Mouse (Mus musculus) limb, embryonic 10.5 days (tissue): ENCODE results near the gene Taf1b. TPM values are rescaled to one million over a fixed set of nuclear protein-coding genes. Genes with fewer than 3 reads are reported as not detected.
"Not testable (repeated sequence)": the region's sequence is repeated elsewhere in the genome, so short reads cannot be mapped to it uniquely, and the experiment has no call there.

ENCODE experiments used
- DNase-seq: peaks from one replicate; pipeline ENCODE4 v3.0.0-alpha.2; 2017; ENCODE audit warnings: low spot score
- H3K27ac ChIP-seq: fragments of 300-500 bp; sonication (generic); 2 replicates; pipeline ENCODE4 v1.5.1; 2016; ENCODE audit warnings: mild to moderate bottlenecking
- H3K27me3 ChIP-seq: fragments of 300-500 bp; sonication (generic); 2 replicates; pipeline ENCODE4 v1.6.1; 2016; ENCODE audit warnings: low read depth, mild to moderate bottlenecking; ENCODE audit not compliant: poor library complexity, severe bottlenecking
- H3K36me3 ChIP-seq: fragments of 300-500 bp; sonication (generic); 2 replicates; pipeline ENCODE4 v1.6.1; 2016; ENCODE audit warnings: mild to moderate bottlenecking, moderate library complexity
- H3K4me1 ChIP-seq: fragments of 300-500 bp; sonication (generic); 2 replicates; pipeline ENCODE4 v1.6.1; 2016
- H3K4me3 ChIP-seq: fragments of 300-500 bp; sonication (generic); 2 replicates; pipeline ENCODE4 v1.5.1; 2016; ENCODE audit warnings: mild to moderate bottlenecking, moderate library complexity
- H3K9me3 ChIP-seq: fragments of 300-500 bp; sonication (generic); replicated peaks from 2 replicates; pipeline ENCODE4 v1.6.1; 2016; ENCODE audit warnings: mild to moderate bottlenecking
- WGBS: fragments of 180-500 bp; shearing (Covaris S2); methylation state at CpG from one replicate; pipeline ENCODE4 v1.1.7; 2016; 5-methylcytosine and 5-hydroxymethylcytosine counted together
- polyA plus RNA-seq: library from polyadenylated mRNA; unstranded; fragments of >200 nt; fragmentation: Nextera tagmentation; extraction: Ambion mirVana; gene quantifications from 2 replicates; pipeline ENCODE4 v1.2.1, GENCODE M21; 2016

Taf1b gene
- polyA plus RNA-seq, result 30.8 and 35.1 TPM in 2 replicates

- H3K27me3 ChIP-seq, result no peaks in the 10 kb centered on the region
- H3K27ac ChIP-seq, result peak within 1 kb of the TSS; percentile 81
- H3K4me3 ChIP-seq, result peak within 1 kb of the TSS; percentile 59
- DNase-seq, result peak; percentile 90
- H3K4me1 ChIP-seq, result 0 out of 2 replicates have a peak, but pooled peaks cover 3% of the 10 kb centered on the region
- no peaks in the 10 kb centered on the region for H3K9me3 ChIP-seq
- peaks cover 2% of the 10 kb centered on the region for H3K36me3 ChIP-seq
- 10% methylated on average over 31 of the region's 31 CpGs for WGBS
Measured at GRCm38 (mm10) chr12:24498150-24498840, at the start of gene Taf1b. Gene Taf1b (plus strand): TSS chr12:24498359.

- H3K27ac ChIP-seq, result no peak overlapping the region
- DNase-seq, result no peak
- 88% methylated on average over 10 of the region's 10 CpGs for WGBS
- H3K36me3 ChIP-seq, result no peaks in the 10 kb centered on the region
- H3K9me3 ChIP-seq, result no peaks in the 10 kb centered on the region
- no peaks in the 10 kb centered on the region for H3K4me1 ChIP-seq
- no peaks in the 10 kb centered on the region for H3K27me3 ChIP-seq
- no peak overlapping the region for H3K4me3 ChIP-seq
Measured at GRCm38 (mm10) chr12:24460406-24460805, 37.8 kb upstream of the Taf1b start.

GRCm38 (mm10) chr12:24462121-24462520 is 36.0 kb upstream of the Taf1b start:
- not testable (repeated sequence) for DNase-seq, H3K4me3 ChIP-seq, H3K27ac ChIP-seq, H3K9me3 ChIP-seq, H3K4me1 ChIP-seq, H3K27me3 ChIP-seq, H3K36me3 ChIP-seq
- WGBS, result 33% methylated on average over 4 of the region's 4 CpGs

- WGBS, result 84% methylated on average over 6 of the region's 6 CpGs
- H3K36me3 ChIP-seq, H3K4me1 ChIP-seq: not testable (repeated sequence)
Measured at GRCm38 (mm10) chr12:24463490-24463889, 34.7 kb upstream of the Taf1b start.

GRCm38 (mm10) chr12:24468966-24469365 is 29.2 kb upstream of the Taf1b start:
- no peaks in the 10 kb centered on the region for H3K36me3 ChIP-seq
- no peaks in the 10 kb centered on the region for H3K9me3 ChIP-seq
- H3K4me3 ChIP-seq, result no peak overlapping the region
- WGBS, result 82% methylated on average over 2 of the region's 2 CpGs
- DNase-seq, result no peak
- no peaks in the 10 kb centered on the region for H3K27me3 ChIP-seq
- no peaks in the 10 kb centered on the region for H3K4me1 ChIP-seq
- H3K27ac ChIP-seq, result no peak overlapping the region

More at GRCm38 (mm10) chr12:24463490-24463889, 34.7 kb upstream of the Taf1b start:
- H3K4me3 ChIP-seq, H3K27me3 ChIP-seq, DNase-seq, H3K27ac ChIP-seq, H3K9me3 ChIP-seq: not testable (repeated sequence)

GRCm38 (mm10) chr12:24470943-24471342 is 27.2 kb upstream of the Taf1b start:
- peak; percentile 58 for DNase-seq
- 20% methylated on average over 4 of the region's 4 CpGs for WGBS
- no peaks in the 10 kb centered on the region for H3K27me3 ChIP-seq
- no peaks in the 10 kb centered on the region for H3K4me1 ChIP-seq
- H3K36me3 ChIP-seq, result no peaks in the 10 kb centered on the region
- no peak overlapping the region for H3K4me3 ChIP-seq
- H3K9me3 ChIP-seq, result no peaks in the 10 kb centered on the region
- H3K27ac ChIP-seq, result no peak overlapping the region

- Histone ChIP-seq H3K36me3 (no peaks in the 10 kb centered on the region), H3K27me3 (no peaks in the 10 kb centered on the region), H3K4me3 (no peak overlapping the region), H3K4me1 (no peaks in the 10 kb centered on the region), H3K9me3 (no peaks in the 10 kb centered on the region), H3K27ac (no peak overlapping the region)
- no peak for DNase-seq
- WGBS, result 85% methylated on average over 3 of the region's 3 CpGs
Measured at GRCm38 (mm10) chr12:24473221-24473620, 24.9 kb upstream of the Taf1b start.

GRCm38 (mm10) chr12:24484930-24485329 is 13.2 kb upstream of the Taf1b start:
- 93% methylated on average over 4 of the region's 4 CpGs for WGBS
- Histone ChIP-seq H3K4me3 (no peak overlapping the region), H3K9me3 (no peaks in the 10 kb centered on the region), H3K27me3 (no peaks in the 10 kb centered on the region), H3K36me3 (no peaks in the 10 kb centered on the region), H3K4me1 (no peaks in the 10 kb centered on the region), H3K27ac (no peak overlapping the region)
- DNase-seq, result no peak

- 92% methylated on average over 1 of the region's 1 CpGs for WGBS
- DNase-seq, result no peak
Measured at GRCm38 (mm10) chr12:24486882-24487281, 11.3 kb upstream of the Taf1b start.

GRCm38 (mm10) chr12:24492507-24492906 is 5.7 kb upstream of the Taf1b start:
- not testable (repeated sequence) for H3K4me1 ChIP-seq, H3K36me3 ChIP-seq, H3K27ac ChIP-seq, DNase-seq, H3K4me3 ChIP-seq, H3K9me3 ChIP-seq, H3K27me3 ChIP-seq
- WGBS, result 91% methylated on average over 3 of the region's 3 CpGs

More at GRCm38 (mm10) chr12:24486882-24487281, 11.3 kb upstream of the Taf1b start:
- Histone ChIP-seq H3K36me3 (no peaks in the 10 kb centered on the region), H3K9me3 (no peaks in the 10 kb centered on the region), H3K27me3 (no peaks in the 10 kb centered on the region), H3K4me1 (no peaks in the 10 kb centered on the region), H3K27ac (no peak overlapping the region), H3K4me3 (no peak overlapping the region)

GRCm38 (mm10) chr12:24493011-24493410 is 5.1 kb upstream of the Taf1b start:
- Histone ChIP-seq H3K36me3 (no peaks in the 10 kb centered on the region), H3K4me1 (no peaks in the 10 kb centered on the region), H3K9me3 (no peaks in the 10 kb centered on the region), H3K4me3 (no peak overlapping the region), H3K27ac (no peak overlapping the region), H3K27me3 (no peaks in the 10 kb centered on the region)
- no peak for DNase-seq
- WGBS, result 73% methylated on average over 9 of the region's 9 CpGs

- Histone ChIP-seq H3K9me3 (no peaks in the 10 kb centered on the region), H3K4me1 (0 out of 2 replicates have a peak, but pooled peaks cover 3% of the 10 kb centered on the region), H3K27ac (no peak overlapping the region), H3K4me3 (peak overlapping the region; percentile 31; the same call in 1 of the 2 replicates), H3K36me3 (no peaks in the 10 kb centered on the region), H3K27me3 (no peaks in the 10 kb centered on the region)
- WGBS, result 63% methylated on average over 30 of the region's 30 CpGs
- DNase-seq, result peak; percentile 31
Measured at GRCm38 (mm10) chr12:24493412-24493811, 4.7 kb upstream of the Taf1b start.

- not testable (repeated sequence) for H3K36me3 ChIP-seq, H3K4me3 ChIP-seq, H3K9me3 ChIP-seq, DNase-seq, H3K4me1 ChIP-seq, H3K27ac ChIP-seq, H3K27me3 ChIP-seq
- 78% methylated on average over 3 of the region's 3 CpGs for WGBS
Measured at GRCm38 (mm10) chr12:24494791-24495190, 3.4 kb upstream of the Taf1b start.
